ENCODE assay signal across 8 mouse cellular contexts in the genomic region with DNA sequence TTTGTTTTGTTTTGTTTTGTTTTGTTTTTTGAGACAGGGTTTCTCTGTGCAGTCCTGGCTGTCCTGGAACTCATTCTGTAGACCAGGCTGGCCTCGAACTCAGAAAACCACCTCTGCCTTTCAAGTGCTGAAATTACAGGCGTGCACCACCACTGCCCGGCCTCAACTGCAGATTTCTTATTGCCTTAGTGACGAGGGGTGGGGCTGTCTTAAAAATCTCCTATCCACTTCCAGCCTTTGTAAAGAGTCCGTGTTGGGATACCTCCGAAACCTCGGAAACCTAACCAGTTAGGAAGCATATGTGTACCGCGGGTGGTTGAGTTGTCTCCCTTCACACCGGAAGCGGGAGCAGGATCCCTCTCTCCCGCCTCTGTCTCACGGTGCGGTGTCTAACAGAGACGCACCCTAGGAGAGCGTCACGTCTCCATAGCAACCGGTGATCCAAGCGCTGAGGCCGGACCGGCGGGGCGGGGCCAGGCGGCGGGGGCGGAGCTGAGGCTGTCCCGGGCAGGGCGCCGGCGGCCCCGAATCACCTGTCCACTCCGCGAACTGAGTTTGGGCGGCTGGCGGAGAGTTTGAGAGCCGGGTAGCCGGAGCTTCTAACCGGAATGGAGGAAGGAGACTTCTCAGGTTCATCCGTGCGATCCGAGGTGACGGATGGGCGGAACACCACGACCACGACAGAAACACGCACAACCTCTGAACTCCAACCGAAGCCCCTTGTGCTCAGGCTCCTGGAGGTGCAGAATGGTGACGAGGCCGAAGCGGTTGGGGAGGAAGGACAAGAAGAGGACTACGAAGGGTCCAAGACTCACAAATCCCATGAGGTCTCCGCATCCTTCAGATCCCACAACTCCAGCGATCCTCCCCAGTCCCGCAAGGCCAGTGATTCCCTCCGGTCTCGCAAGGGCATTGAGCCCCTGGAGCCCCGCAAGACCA. TPM values are rescaled to one million over a fixed set of nuclear protein-coding genes. Genes with fewer than 3 reads are reported as not detected.
DNase-seq lines count a peak whose midpoint lies in the region; ATAC-seq lines count a peak whose summit lies in the region.

A gene (plus strand): TSS at position 480 of the 939 bp plus-strand sequence.

- peak; percentile 89 to 94 for DNase-seq in adrenal gland, postnatal 36 days
- DNase-seq in embryonic facial prominence, embryonic 10.5 days (ENCODE audit: low spot score), result peak; percentile 90
- DNase-seq in gastrocnemius, postnatal 4 days (ENCODE audit: low spot score in 2 of 2), result peak; percentile 68 to 78
- DNase-seq in left cerebral cortex, postnatal 36 days (ENCODE audit: low spot score in 2 of 2), result peak; percentile 66 to 67
- peak; percentile 90 for DNase-seq in mesoderm, embryonic 11.5 days (ENCODE audit: low read depth, low spot score)
- peak; percentile 72 for DNase-seq in right cerebral cortex, postnatal 14 days
- peak; percentile 83 for DNase-seq in urinary bladder, postnatal 14 days (ENCODE audit: low spot score)

- no peaks in the 10 kb centered on the region for H3K9me3 ChIP-seq in embryonic facial prominence, embryonic 10.5 days
- H3K9me3 ChIP-seq in intestine, embryonic 16.5 days (ENCODE audit: control insufficient read depth, low read length), result peaks cover 3% of the 10 kb centered on the region; the same call in 1 of the 2 replicates

- H3K36me3 ChIP-seq in embryonic facial prominence, embryonic 10.5 days (replicated peaks), result no peaks in the 10 kb centered on the region
- H3K36me3 ChIP-seq in intestine, embryonic 16.5 days (ENCODE audit: control insufficient read depth, insufficient read depth, low read length), result no peaks in the 10 kb centered on the region

- peak within 1 kb of the TSS; percentile 63 for H3K4me3 ChIP-seq in embryonic facial prominence, embryonic 10.5 days
- peak within 1 kb of the TSS; percentile 57 for H3K4me3 ChIP-seq in intestine, embryonic 16.5 days (ENCODE audit: low read length)

- intact Hi-C loops in left cerebral cortex, postnatal 36 days (cut with DNase I), result no loop called here

- H3K27me3 ChIP-seq in embryonic facial prominence, embryonic 10.5 days (replicated peaks; ENCODE audit: low read depth, poor library complexity, severe bottlenecking), result peaks cover 20% of the 10 kb centered on the region
- no peaks in the 10 kb centered on the region for H3K27me3 ChIP-seq in intestine, embryonic 16.5 days (replicated peaks; ENCODE audit: control insufficient read depth, insufficient read depth, low read length)

- peak within 1 kb of the TSS; percentile 45; the same call in 1 of the 2 replicates for H3K9ac ChIP-seq in intestine, embryonic 16.5 days (ENCODE audit: low read depth, low read length)

- peaks cover 11% of the 10 kb centered on the region; the same call in 1 of the 2 replicates for H3K4me1 ChIP-seq in embryonic facial prominence, embryonic 10.5 days
- H3K4me1 ChIP-seq in intestine, embryonic 16.5 days (ENCODE audit: control insufficient read depth, insufficient read depth, low read length), result no peaks in the 10 kb centered on the region

- H3K4me2 ChIP-seq in intestine, embryonic 16.5 days (ENCODE audit: low read depth, low read length), result peak within 1 kb of the TSS; percentile 90

- peak; percentile 100 for ATAC-seq in intestine, embryonic 16.5 days

- no peak within 1 kb of the TSS for H3K27ac ChIP-seq in embryonic facial prominence, embryonic 10.5 days (replicated peaks)
- H3K27ac ChIP-seq in intestine, embryonic 16.5 days (ENCODE audit: low read length), result no peak within 1 kb of the TSS

- 15% methylated on average over 57 of the region's 57 CpGs for WGBS in embryonic facial prominence, embryonic 10.5 days
- WGBS in intestine, embryonic 16.5 days, result 12% methylated on average over 57 of the region's 57 CpGs

RNA-seq across cellular contexts. Expression of the gene that starts here (rescaled TPM):
- total RNA-seq in adrenal gland, postnatal 36 days (2021), result not detected
- not detected in 2 replicates for polyA plus RNA-seq in embryonic facial prominence, embryonic 10.5 days (2016; fragmentation: Nextera tagmentation; extraction: Ambion mirVana)
- total RNA-seq in gastrocnemius, postnatal 4 days (2021), result not detected
- polyA plus RNA-seq in intestine, embryonic 16.5 days (2015; fragmentation: Nextera tagmentation; extraction: Ambion mirVana), result 0.86 and 1.6 TPM in 2 replicates
- under 1 TPM; 0.29 to 0.39 TPM for total RNA-seq in left cerebral cortex, postnatal 36 days (2021)

Comparison
In these comparisons a context has a peak if more than half of its experiments do, and no peak if none do; other contexts are left out.
1. Peak in DNase-seq in adrenal gland, postnatal 36 days; RNA of the gene not detected or under 1 TPM.
2. Peak in DNase-seq and H3K4me3 ChIP-seq in embryonic facial prominence, embryonic 10.5 days; RNA of the gene not detected or under 1 TPM.
3. Peak in DNase-seq in gastrocnemius, postnatal 4 days; RNA of the gene not detected or under 1 TPM.
4. Peak in DNase-seq in left cerebral cortex, postnatal 36 days; RNA of the gene not detected or under 1 TPM.